Mouse (Mus musculus): ENCODE data around the gene Abcb1a. TPM values are rescaled to one million over a fixed set of nuclear protein-coding genes. Genes with fewer than 3 reads are reported as not detected.
"Not testable (repeated sequence)": the region's sequence is repeated elsewhere in the genome, so short reads cannot be mapped to it uniquely, and the experiment has no call there.

The Abcb1a gene
- polyA plus RNA-seq, 1 experiment from 2014 or later, result 0.64 TPM

DNA sequence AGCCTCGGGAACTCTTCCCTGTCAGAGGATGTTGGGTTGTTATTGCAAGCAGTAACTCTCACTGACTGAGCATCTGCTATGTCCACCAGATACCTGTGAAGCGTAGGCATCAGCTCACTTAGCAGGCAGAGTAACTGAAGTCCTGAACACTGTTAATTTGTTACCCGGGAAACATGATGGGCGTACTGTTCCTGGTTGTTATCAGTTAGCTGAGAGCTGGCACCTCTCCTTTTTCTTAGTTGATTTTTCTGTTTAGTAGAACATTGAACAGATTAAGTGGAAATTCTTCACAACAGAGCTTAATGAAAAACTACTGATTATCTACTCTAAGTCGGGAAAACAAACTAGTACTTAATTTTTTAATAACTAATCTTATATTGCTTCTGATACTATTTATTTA lies 27.7 kb downstream of the Abcb1a start:
- Histone ChIP-seq H3K27me3 (ENCODE audit: control insufficient read depth, insufficient read depth, low read length) (no peaks in the 10 kb centered on the region), H3K4me2 (ENCODE audit: low read depth) (no peak overlapping the region), H3K9ac (ENCODE audit: low read length) (no peak overlapping the region), H3K9me3 (ENCODE audit: control insufficient read depth, low read length) (no peaks in the 10 kb centered on the region), H3K4me1 (ENCODE audit: control insufficient read depth, insufficient read depth, low read length) (no peaks in the 10 kb centered on the region), H3K36me3 (ENCODE audit: control insufficient read depth, insufficient read depth, low read length) (no peaks in the 10 kb centered on the region), H3K27ac (ENCODE audit: low read depth, low read length) (no peak overlapping the region), H3K4me3 (ENCODE audit: low read depth, low read length) (no peak overlapping the region)
- ATAC-seq (ENCODE audit: insufficient read depth, low FRiP score, low TSS enrichment) (no peak), DNase-seq (ENCODE audit: low spot score) (no peak)
- WGBS, result 77% methylated on average over 5 of the region's 5 CpGs

DNA sequence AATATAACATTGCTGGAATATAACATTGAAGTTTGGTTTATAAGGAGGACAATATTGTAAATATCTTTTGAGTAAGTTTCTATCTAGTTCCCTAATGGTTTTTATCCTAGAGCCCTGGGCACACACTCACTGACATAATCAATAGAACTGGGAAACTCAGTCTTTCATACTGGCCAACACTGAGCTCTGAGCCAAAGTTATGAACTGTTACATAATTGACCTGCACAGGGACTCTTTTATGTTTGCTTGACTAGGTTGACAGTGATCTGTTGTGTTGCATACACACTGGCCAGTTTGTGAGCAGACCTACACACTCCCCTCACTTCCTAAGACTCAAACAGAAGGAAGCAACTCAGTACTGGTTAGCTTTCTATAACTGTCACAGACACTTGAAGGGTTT lies 56.2 kb downstream of the Abcb1a start:
- no peak overlapping the region for H3K27ac ChIP-seq (ENCODE audit: low read depth, low read length)
- H3K9ac ChIP-seq (ENCODE audit: low read length), result no peak overlapping the region
- H3K36me3 ChIP-seq (ENCODE audit: control insufficient read depth, insufficient read depth, low read length), result no peaks in the 10 kb centered on the region
- no peak for ATAC-seq (ENCODE audit: insufficient read depth, low FRiP score, low TSS enrichment)
- no peak overlapping the region for H3K4me2 ChIP-seq (ENCODE audit: low read depth)
- H3K27me3 ChIP-seq (ENCODE audit: control insufficient read depth, insufficient read depth, low read length), result no peaks in the 10 kb centered on the region
- no peak overlapping the region for H3K4me3 ChIP-seq (ENCODE audit: low read depth, low read length)
- no peaks in the 10 kb centered on the region for H3K9me3 ChIP-seq (ENCODE audit: control insufficient read depth, low read length)
- H3K4me1 ChIP-seq (ENCODE audit: control insufficient read depth, insufficient read depth, low read length), result no peaks in the 10 kb centered on the region
- no peak for DNase-seq (ENCODE audit: low spot score)

DNA sequence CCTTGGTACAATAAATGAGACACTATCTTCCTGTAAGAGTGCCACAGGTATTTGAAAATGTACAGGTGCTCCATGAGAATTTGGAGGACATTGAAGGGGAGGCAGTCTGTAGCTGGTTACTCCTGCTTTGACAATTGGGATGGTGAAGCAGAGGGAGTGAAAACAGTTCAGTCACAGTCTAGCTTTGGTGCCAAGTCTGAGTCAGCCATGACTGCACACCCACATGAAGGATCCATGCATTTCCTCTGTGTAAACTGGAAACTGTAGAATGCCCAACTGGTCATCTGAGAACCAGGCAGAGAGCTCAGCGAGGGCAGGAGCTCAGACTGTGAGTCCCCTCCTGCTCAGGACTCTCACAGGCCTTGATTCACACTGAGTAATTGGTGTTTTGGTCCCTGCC lies 59.7 kb downstream of the Abcb1a start:
- ATAC-seq (ENCODE audit: insufficient read depth, low FRiP score, low TSS enrichment), result no peak
- no peaks in the 10 kb centered on the region for H3K4me1 ChIP-seq (ENCODE audit: control insufficient read depth, insufficient read depth, low read length)
- DNase-seq (ENCODE audit: low spot score), result no peak
- no peak overlapping the region for H3K4me3 ChIP-seq (ENCODE audit: low read depth, low read length)
- no peak overlapping the region for H3K27ac ChIP-seq (ENCODE audit: low read depth, low read length)
- no peak overlapping the region for H3K4me2 ChIP-seq (ENCODE audit: low read depth)
- 73% methylated on average over 1 of the region's 1 CpGs for WGBS
- no peaks in the 10 kb centered on the region for H3K9me3 ChIP-seq (ENCODE audit: control insufficient read depth, low read length)
- H3K27me3 ChIP-seq (ENCODE audit: control insufficient read depth, insufficient read depth, low read length), result no peaks in the 10 kb centered on the region
- no peak overlapping the region for H3K9ac ChIP-seq (ENCODE audit: low read length)
- H3K36me3 ChIP-seq (ENCODE audit: control insufficient read depth, insufficient read depth, low read length), result no peaks in the 10 kb centered on the region

DNA sequence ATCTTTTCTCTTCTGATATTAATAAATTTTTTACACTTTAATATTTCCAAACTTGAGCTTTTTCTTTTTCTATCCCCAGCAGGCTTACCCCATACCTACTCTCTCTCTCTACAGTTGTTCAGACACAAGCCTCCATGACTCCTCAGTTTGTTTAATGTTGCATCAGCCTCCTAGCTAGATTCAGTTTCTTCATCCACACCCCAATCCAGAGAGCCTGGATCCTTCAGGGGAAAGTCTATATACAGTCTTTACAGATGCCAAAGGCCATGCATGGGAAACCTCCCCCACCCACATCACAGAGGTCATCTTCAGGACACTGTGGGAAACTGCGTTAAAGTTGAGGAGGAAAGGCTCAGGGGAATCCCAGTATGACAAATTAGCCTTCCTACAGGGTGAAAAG lies 62.3 kb downstream of the Abcb1a start:
- H3K9ac ChIP-seq (ENCODE audit: low read length), result no peak overlapping the region
- no peaks in the 10 kb centered on the region for H3K36me3 ChIP-seq (ENCODE audit: control insufficient read depth, insufficient read depth, low read length)
- no peaks in the 10 kb centered on the region for H3K4me1 ChIP-seq (ENCODE audit: control insufficient read depth, insufficient read depth, low read length)
- 20% methylated on average over 1 of the region's 1 CpGs for WGBS
- no peaks in the 10 kb centered on the region for H3K27me3 ChIP-seq (ENCODE audit: control insufficient read depth, insufficient read depth, low read length)
- no peak overlapping the region for H3K27ac ChIP-seq (ENCODE audit: low read depth, low read length)
- no peaks in the 10 kb centered on the region for H3K9me3 ChIP-seq (ENCODE audit: control insufficient read depth, low read length)
- DNase-seq (ENCODE audit: low spot score) (no peak), ATAC-seq (ENCODE audit: insufficient read depth, low FRiP score, low TSS enrichment) (no peak)
- no peak overlapping the region for H3K4me2 ChIP-seq (ENCODE audit: low read depth)
- H3K4me3 ChIP-seq (ENCODE audit: low read depth, low read length), result no peak overlapping the region

DNA sequence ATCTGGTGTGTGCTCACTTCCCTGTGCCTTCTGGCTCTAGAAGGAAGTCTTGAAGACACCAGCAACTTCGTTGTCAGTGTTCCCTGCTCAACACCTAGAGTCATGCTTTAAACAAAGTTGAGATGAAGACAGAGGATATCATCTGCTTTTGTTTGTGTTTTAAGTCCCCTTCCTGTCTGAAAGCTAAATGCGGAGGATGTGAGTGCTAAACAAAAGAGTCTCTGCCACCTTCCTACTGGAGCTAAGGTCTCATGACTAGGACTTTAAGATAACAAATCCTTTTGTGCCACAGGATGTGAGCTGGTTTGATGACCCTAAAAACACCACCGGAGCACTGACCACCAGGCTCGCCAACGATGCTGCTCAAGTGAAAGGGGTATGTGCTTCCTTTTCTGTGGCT lies 63.0 kb downstream of the Abcb1a start:
- DNase-seq (ENCODE audit: low spot score) (no peak), ATAC-seq (ENCODE audit: insufficient read depth, low FRiP score, low TSS enrichment) (no peak)
- Histone ChIP-seq H3K36me3 (ENCODE audit: control insufficient read depth, insufficient read depth, low read length) (no peaks in the 10 kb centered on the region), H3K27ac (ENCODE audit: low read depth, low read length) (no peak overlapping the region), H3K9ac (ENCODE audit: low read length) (no peak overlapping the region), H3K27me3 (ENCODE audit: control insufficient read depth, insufficient read depth, low read length) (no peaks in the 10 kb centered on the region), H3K4me1 (ENCODE audit: control insufficient read depth, insufficient read depth, low read length) (no peaks in the 10 kb centered on the region), H3K9me3 (ENCODE audit: control insufficient read depth, low read length) (no peaks in the 10 kb centered on the region), H3K4me2 (ENCODE audit: low read depth) (no peak overlapping the region), H3K4me3 (ENCODE audit: low read depth, low read length) (no peak overlapping the region)
- WGBS, result 91% methylated on average over 5 of the region's 5 CpGs

DNA sequence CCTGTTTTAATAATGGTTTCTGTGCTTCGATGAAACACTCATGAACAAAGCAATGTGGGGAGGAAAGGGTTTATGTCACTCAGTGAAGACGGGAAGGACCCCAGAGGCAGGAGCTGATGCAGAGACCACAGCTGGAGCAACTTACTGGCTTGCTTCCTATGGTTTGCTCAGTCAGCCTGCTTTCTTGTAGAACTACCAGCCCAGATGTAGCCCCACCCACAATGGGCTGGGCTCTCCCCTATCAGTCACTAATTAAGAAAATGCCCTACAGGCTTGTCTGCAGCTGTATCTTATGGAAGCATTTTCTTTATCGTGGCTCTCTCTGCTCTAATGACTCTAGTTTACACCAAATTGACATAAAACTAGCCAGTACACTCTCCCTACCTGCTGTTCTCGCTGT lies 67.9 kb downstream of the Abcb1a start:
- Histone ChIP-seq H3K4me3 (ENCODE audit: low read depth, low read length) (no peak overlapping the region), H3K27me3 (ENCODE audit: control insufficient read depth, insufficient read depth, low read length) (no peaks in the 10 kb centered on the region), H3K4me2 (ENCODE audit: low read depth) (no peak overlapping the region), H3K27ac (ENCODE audit: low read depth, low read length) (no peak overlapping the region), H3K9me3 (ENCODE audit: control insufficient read depth, low read length) (no peaks in the 10 kb centered on the region), H3K4me1 (ENCODE audit: control insufficient read depth, insufficient read depth, low read length) (no peaks in the 10 kb centered on the region), H3K36me3 (ENCODE audit: control insufficient read depth, insufficient read depth, low read length) (no peaks in the 10 kb centered on the region), H3K9ac (ENCODE audit: low read length) (no peak overlapping the region)
- ATAC-seq (ENCODE audit: insufficient read depth, low FRiP score, low TSS enrichment) (no peak), DNase-seq (ENCODE audit: low spot score) (no peak)
- WGBS, result 55% methylated on average over 4 of the region's 4 CpGs

DNA sequence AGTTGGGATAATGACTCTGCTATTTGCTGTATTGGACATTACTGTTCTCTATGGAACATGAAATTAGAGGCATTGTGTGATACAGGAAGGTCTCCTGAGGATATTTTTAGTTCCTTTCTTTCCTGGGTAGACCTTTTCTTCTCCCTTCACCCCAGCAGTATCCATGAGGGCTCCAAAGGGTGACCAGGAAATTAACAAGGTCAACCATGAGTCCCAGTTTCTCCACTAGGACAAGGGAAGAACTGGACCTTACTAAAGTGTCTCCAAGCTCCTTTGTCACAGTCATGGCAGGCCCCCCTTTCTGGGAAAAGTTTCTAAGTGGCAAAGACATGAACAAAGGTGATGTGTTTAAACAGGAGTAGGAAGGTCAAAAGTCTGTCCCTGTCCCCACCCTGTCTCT lies 72.8 kb downstream of the Abcb1a start:
- DNase-seq (ENCODE audit: low spot score) (no peak), ATAC-seq (ENCODE audit: insufficient read depth, low FRiP score, low TSS enrichment) (no peak)
- Histone ChIP-seq H3K4me3 (ENCODE audit: low read depth, low read length) (no peak overlapping the region), H3K4me1 (ENCODE audit: control insufficient read depth, insufficient read depth, low read length) (no peaks in the 10 kb centered on the region), H3K27me3 (ENCODE audit: control insufficient read depth, insufficient read depth, low read length) (no peaks in the 10 kb centered on the region), H3K9me3 (ENCODE audit: control insufficient read depth, low read length) (no peaks in the 10 kb centered on the region), H3K36me3 (ENCODE audit: control insufficient read depth, insufficient read depth, low read length) (no peaks in the 10 kb centered on the region), H3K9ac (ENCODE audit: low read length) (no peak overlapping the region), H3K27ac (ENCODE audit: low read depth, low read length) (no peak overlapping the region), H3K4me2 (ENCODE audit: low read depth) (no peak overlapping the region)

DNA sequence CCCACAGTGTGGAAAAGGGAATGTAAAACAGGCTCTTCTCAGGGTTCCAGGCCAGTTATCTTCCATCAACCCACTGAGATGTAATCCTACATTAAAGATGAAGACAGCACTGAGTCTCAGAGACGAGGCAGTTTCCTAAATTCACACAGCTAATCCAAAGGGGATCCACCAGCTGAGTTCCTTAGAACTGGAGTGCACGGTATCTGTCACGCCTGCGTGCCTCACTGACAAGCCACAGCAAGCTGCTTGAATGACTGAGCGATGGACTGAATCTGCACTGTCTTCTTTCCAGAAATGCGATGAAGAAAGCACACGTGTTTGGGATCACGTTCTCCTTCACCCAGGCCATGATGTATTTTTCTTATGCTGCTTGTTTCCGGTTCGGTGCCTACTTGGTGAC lies 73.4 kb downstream of the Abcb1a start:
- not testable (repeated sequence) for H3K27ac ChIP-seq (ENCODE audit: low read depth, low read length); H3K4me3 ChIP-seq (ENCODE audit: low read depth, low read length); ATAC-seq (ENCODE audit: insufficient read depth, low FRiP score, low TSS enrichment); DNase-seq (ENCODE audit: low spot score); H3K4me2 ChIP-seq (ENCODE audit: low read depth); H3K27me3 ChIP-seq (ENCODE audit: control insufficient read depth, insufficient read depth, low read length); H3K36me3 ChIP-seq (ENCODE audit: control insufficient read depth, insufficient read depth, low read length); H3K9me3 ChIP-seq (ENCODE audit: control insufficient read depth, low read length); H3K9ac ChIP-seq (ENCODE audit: low read length); H3K4me1 ChIP-seq (ENCODE audit: control insufficient read depth, insufficient read depth, low read length)
- 85% methylated on average over 6 of the region's 10 CpGs for WGBS

DNA sequence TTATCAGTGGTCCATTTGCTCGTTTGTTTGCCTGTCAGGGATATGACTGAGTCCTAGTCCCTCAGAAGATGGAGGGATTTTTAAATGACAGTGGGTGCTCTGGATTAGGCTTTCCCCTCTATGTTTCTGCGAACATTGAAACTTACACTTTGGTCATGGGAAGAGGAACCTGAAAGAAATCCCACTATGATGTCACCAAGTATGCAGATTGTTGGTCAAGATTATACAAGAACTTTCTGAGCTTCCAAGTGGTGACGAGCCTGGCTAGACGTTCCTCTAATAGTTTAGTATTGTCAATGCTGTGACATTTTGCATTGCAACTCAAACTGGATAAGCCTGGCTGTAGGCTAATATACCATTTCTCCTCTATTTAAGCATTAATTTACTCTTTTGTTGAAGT lies 76.5 kb downstream of the Abcb1a start:
- no peaks in the 10 kb centered on the region for H3K27me3 ChIP-seq (ENCODE audit: control insufficient read depth, insufficient read depth, low read length)
- H3K9me3 ChIP-seq (ENCODE audit: control insufficient read depth, low read length), result no peaks in the 10 kb centered on the region
- no peak overlapping the region for H3K9ac ChIP-seq (ENCODE audit: low read length)
- no peak overlapping the region for H3K4me2 ChIP-seq (ENCODE audit: low read depth)
- no peaks in the 10 kb centered on the region for H3K4me1 ChIP-seq (ENCODE audit: control insufficient read depth, insufficient read depth, low read length)
- no peak overlapping the region for H3K27ac ChIP-seq (ENCODE audit: low read depth, low read length)
- no peak for ATAC-seq (ENCODE audit: insufficient read depth, low FRiP score, low TSS enrichment)
- H3K4me3 ChIP-seq (ENCODE audit: low read depth, low read length), result no peak overlapping the region
- 86% methylated on average over 4 of the region's 4 CpGs for WGBS
- H3K36me3 ChIP-seq (ENCODE audit: control insufficient read depth, insufficient read depth, low read length), result no peaks in the 10 kb centered on the region
- no peak for DNase-seq (ENCODE audit: low spot score)

Data from neural tube, embryonic 11.5 days (tissue).